Mouse (Mus musculus) heart, postnatal 0 days (tissue): ENCODE data around the gene Csdc2. TPM values are rescaled to one million over a fixed set of nuclear protein-coding genes. Genes with fewer than 3 reads are reported as not detected.
A peak's percentile ranks its signal among the peaks of the same experiment; 100 is the strongest.

Experiments
- ATAC-seq: fragments of 200-750 bp; cut with Nextera tagmentation; 2 replicates; pipeline ENCODE4 v1.8.0; 2017; ENCODE audit warnings: low read depth, moderate number of reproducible peaks, moderate library complexity; ENCODE audit not compliant: insufficient read depth
- DNase-seq: peaks from one replicate; pipeline ENCODE4 v3.0.0-alpha.2; 2016; ENCODE audit warnings: low spot score
- H3K27ac ChIP-seq: fragments of 300-500 bp; sonication (generic); 2 replicates; pipeline ENCODE4 v1.5.1; 2014; ENCODE audit warnings: low read depth, mild to moderate bottlenecking
- H3K27me3 ChIP-seq: fragments of 300-500 bp; sonication (generic); 2 replicates; pipeline ENCODE4 v1.6.1; 2014; ENCODE audit warnings: low read length, mixed read lengths; ENCODE audit not compliant: control insufficient read depth, insufficient read depth
- H3K36me3 ChIP-seq: fragments of 300-500 bp; sonication (generic); replicated peaks from 2 replicates; pipeline ENCODE4 v1.6.1; 2014; ENCODE audit warnings: low read length, mixed read lengths; ENCODE audit not compliant: control insufficient read depth, insufficient read depth
- H3K4me1 ChIP-seq: fragments of 300-500 bp; sonication (generic); 2 replicates; pipeline ENCODE4 v1.6.1; 2014; ENCODE audit warnings: antibody characterized with exemption; ENCODE audit not compliant: control insufficient read depth, insufficient read depth
- H3K4me2 ChIP-seq: fragments of 300-500 bp; sonication (generic); 2 replicates; pipeline ENCODE4 v1.6.1; 2014; ENCODE audit warnings: low read depth, mild to moderate bottlenecking, low read length, moderate library complexity
- H3K4me3 ChIP-seq: fragments of 300-500 bp; sonication (generic); 2 replicates; pipeline ENCODE4 v1.5.1; 2014; ENCODE audit warnings: low read depth, low read length
- H3K9ac ChIP-seq: fragments of 300-500 bp; sonication (generic); replicated peaks from 2 replicates; pipeline ENCODE4 v1.6.1; 2014; ENCODE audit warnings: low read depth, low read length, mixed read lengths
- H3K9me3 ChIP-seq: fragments of 300-500 bp; sonication (generic); replicated peaks from 2 replicates; pipeline ENCODE4 v1.6.1; 2016; ENCODE audit warnings: low read length; ENCODE audit not compliant: control insufficient read depth
- CTCF ChIP-seq: IDR thresholded peaks from 2 replicates; pipeline ENCODE4 v1.5.1; 2016; ENCODE audit warnings: antibody characterized with exemption, control low read depth, low read depth
- EP300 ChIP-seq: IDR thresholded peaks from 2 replicates; pipeline ENCODE4 v1.6.1; 2016; ENCODE audit warnings: antibody characterized with exemption, low read depth
- WGBS: fragments of 180-500 bp; shearing (Covaris S2); extraction: QIAGEN DNeasy Blood & Tissue Kit; methylation state at CpG from one replicate; pipeline ENCODE4 v1.1.7; 2014; 5-methylcytosine and 5-hydroxymethylcytosine counted together
- polyA plus RNA-seq: library from polyadenylated mRNA; unstranded; fragments of >200 nt; fragmentation: Nextera tagmentation; extraction: Ambion mirVana; gene quantifications from 2 replicates; pipeline ENCODE4 v1.2.1, GENCODE M21; 2015
- total RNA-seq: library from RNA; depleted of rRNA; stranded (reverse); fragments of >200 nt; gene quantifications from 2 replicates; pipeline ENCODE4 v1.2.3, GENCODE M21; 2014; ENCODE audit warnings: low replicate concordance

Gene Csdc2
- total and polyA plus RNA-seq, 2 experiments from 2014 or later = 2.8 to 7.7 TPM

DNA sequence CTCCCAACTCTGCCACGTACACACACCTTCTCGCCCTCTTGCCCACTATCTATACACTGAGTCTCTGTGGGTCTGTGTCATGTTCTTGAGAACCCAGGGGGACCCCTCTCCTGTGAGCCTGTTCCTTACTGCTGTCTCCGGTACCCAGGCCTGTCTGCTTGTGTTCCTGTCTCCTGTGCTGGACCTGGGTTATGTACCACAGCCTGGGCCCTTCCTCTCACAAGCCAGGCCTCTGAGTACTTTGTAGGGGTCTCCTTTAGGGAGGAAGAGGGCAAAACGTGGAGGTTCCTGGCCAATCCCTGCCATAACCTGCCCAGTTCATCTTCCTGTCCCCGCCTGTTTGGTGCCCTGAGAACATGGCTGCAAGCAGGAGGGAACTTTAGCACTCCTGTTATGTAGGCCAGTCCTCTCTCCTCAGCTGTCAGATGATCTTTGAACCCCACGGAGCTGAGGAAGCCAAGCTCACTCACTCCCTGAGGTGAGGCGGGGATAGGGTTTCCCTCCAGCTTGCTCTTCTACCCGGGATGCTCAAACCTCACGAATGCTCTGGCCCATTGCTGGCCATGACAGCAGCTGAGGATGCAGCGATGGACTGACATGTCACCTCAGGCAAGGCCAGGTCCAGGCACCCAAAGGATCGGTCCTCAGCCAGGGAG lies 13.0 kb downstream of the Csdc2 start:
- ATAC-seq = no peak
- Histone ChIP-seq H3K36me3 (no peaks in the 10 kb centered on the region), H3K27me3 (no peaks in the 10 kb centered on the region), H3K9me3 (no peaks in the 10 kb centered on the region), H3K4me2 (no peak overlapping the region), H3K4me3 (no peak overlapping the region), H3K4me1 (no peaks in the 10 kb centered on the region), H3K9ac (no peak overlapping the region), H3K27ac (no peak overlapping the region)
- DNase-seq = no peak
- WGBS = 71% methylated on average over 11 of the region's 11 CpGs
- TF ChIP-seq CTCF = no peak
- TF ChIP-seq EP300 = no peak

DNA sequence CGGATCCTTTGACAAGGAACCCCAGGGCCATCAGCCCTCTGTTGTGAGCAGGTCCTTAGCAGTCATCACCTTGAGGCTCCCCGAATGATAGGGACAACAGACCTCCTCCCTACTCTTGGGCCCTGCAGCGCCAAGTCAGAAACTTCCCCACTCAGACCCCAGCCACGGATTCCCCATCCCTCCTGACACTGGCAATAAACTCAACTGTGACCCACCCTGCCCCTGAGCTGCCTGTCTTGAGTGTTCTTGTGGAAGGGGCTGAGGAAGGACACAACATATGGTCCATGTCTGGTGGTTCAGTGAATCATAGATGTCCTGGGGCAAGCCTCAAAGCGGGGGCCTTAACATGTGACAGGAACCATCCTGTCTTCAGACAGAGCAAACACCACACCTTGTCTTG lies 14.2 kb downstream of the Csdc2 start:
- DNase-seq (no peak), ATAC-seq (peak; percentile 17; the same call in 1 of the 2 replicates)
- no peak overlapping the region for H3K4me2 ChIP-seq
- H3K27me3 ChIP-seq = no peaks in the 10 kb centered on the region
- no peaks in the 10 kb centered on the region for H3K4me1 ChIP-seq
- WGBS = 85% methylated on average over 5 of the region's 5 CpGs
- peaks cover 6% of the 10 kb centered on the region for H3K36me3 ChIP-seq
- H3K9me3 ChIP-seq = no peaks in the 10 kb centered on the region
- H3K9ac ChIP-seq = no peak overlapping the region
- H3K4me3 ChIP-seq = no peak overlapping the region
- TF ChIP-seq CTCF = no peak
- TF ChIP-seq EP300 = no peak
- H3K27ac ChIP-seq = no peak overlapping the region

DNA sequence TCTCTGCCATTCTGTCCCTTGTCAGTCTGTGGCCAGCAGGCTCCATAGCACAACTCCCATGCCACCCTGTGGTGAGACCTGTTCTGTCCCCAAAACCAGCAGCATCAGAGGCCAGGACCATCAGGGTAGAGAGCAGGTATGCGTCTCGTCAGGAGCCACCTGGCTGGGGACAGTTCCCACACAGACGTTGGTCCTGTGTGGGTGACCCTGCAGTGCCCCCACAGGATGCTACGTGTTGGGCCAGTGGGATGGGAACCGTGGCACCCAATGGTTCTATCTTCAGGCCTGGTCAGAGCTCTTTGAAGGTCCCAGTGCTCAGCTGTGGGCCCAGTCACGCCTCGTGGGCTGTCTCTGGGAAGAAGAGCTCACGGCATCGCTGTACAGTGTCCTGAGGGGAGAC lies 14.6 kb downstream of the Csdc2 start:
- H3K4me2 ChIP-seq = no peak overlapping the region
- H3K4me1 ChIP-seq = no peaks in the 10 kb centered on the region
- DNase-seq (no peak), ATAC-seq (no peak)
- TF ChIP-seq EP300 = no peak
- no peak for TF ChIP-seq CTCF
- H3K4me3 ChIP-seq = no peak overlapping the region
- peaks cover 11% of the 10 kb centered on the region for H3K36me3 ChIP-seq
- WGBS = 82% methylated on average over 9 of the region's 9 CpGs
- H3K27me3 ChIP-seq = no peaks in the 10 kb centered on the region
- no peak overlapping the region for H3K27ac ChIP-seq
- no peak overlapping the region for H3K9ac ChIP-seq
- H3K9me3 ChIP-seq = no peaks in the 10 kb centered on the region

DNA sequence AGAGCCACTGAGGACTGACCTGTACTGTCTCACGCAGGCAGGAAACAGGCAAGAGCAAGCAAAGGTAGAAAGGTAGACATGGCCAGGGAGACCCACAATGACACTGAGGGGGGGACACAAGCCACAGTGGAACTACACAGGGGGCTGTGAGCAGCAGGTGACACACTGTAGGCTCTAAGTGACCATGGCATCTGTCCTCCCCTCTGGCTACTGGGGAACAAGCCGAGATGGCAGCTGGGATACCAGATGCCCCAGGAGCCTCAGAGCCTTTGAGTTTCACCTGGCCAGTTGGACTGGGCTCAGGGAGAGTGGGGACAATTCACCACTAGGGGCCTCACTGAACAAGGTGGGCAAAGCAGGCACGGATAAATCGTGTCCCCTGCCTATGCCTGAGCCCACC lies 15.8 kb downstream of the Csdc2 start:
- ATAC-seq (no peak), DNase-seq (no peak)
- no peak overlapping the region for H3K9ac ChIP-seq
- H3K4me3 ChIP-seq = no peak overlapping the region
- H3K4me1 ChIP-seq = no peaks in the 10 kb centered on the region
- H3K36me3 ChIP-seq = peaks cover 11% of the 10 kb centered on the region
- WGBS = 77% methylated on average over 4 of the region's 4 CpGs
- no peaks in the 10 kb centered on the region for H3K9me3 ChIP-seq
- no peak overlapping the region for H3K4me2 ChIP-seq
- no peak overlapping the region for H3K27ac ChIP-seq
- H3K27me3 ChIP-seq = no peaks in the 10 kb centered on the region
- TF ChIP-seq CTCF (no peak), EP300 (no peak)

DNA sequence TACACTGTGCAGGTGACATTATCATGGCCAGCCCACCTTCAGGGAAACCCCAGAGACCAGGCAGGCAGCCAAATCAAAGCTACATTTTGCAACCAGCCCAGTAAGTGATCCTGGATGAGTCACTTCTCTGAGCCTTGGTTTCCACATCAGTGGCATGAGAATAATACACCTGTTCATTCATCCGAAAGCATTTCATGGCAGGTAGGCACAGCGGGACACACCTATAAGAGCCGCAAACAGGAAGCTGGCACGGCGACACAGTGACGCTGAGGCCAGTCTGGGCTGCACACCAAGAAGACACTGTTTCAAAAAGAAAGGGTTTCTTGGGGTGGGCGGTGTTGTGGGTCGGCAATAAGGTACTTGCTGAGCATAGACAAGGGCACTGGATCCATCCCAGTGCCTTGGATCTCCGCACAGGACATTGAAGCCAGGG lies 17.6 kb downstream of the Csdc2 start:
- Histone ChIP-seq H3K27ac (no peak overlapping the region), H3K36me3 (peaks cover 11% of the 10 kb centered on the region), H3K9ac (no peak overlapping the region), H3K27me3 (no peaks in the 10 kb centered on the region), H3K4me2 (no peak overlapping the region), H3K9me3 (no peaks in the 10 kb centered on the region), H3K4me3 (no peak overlapping the region), H3K4me1 (no peaks in the 10 kb centered on the region)
- TF ChIP-seq EP300 = no peak
- no peak for TF ChIP-seq CTCF
- DNase-seq = no peak
- 91% methylated on average over 9 of the region's 9 CpGs for WGBS
- ATAC-seq = no peak

DNA sequence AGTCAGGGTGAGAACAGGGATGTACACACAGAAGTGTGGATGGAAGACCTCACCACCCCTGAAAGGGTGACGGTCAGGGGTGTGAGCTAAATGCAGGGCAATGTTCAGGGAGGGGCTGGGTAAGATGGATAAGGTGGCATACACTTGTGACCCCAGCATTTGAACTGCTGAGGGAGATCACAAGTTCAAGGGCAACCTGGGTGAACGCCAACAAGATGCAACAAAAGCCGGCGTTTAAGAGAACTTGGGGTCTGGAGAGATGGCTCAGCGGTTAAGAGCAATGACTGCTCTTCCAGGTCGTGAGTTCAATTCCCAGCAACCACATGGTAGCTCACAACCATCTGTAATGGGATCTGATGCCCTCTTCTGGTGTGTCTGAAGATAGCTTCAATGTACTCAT lies 18.2 kb downstream of the Csdc2 start:
- Histone ChIP-seq H3K27me3 (no peaks in the 10 kb centered on the region), H3K36me3 (peaks cover 11% of the 10 kb centered on the region), H3K9ac (no peak overlapping the region), H3K4me1 (no peaks in the 10 kb centered on the region), H3K9me3 (no peaks in the 10 kb centered on the region), H3K4me3 (no peak overlapping the region), H3K27ac (no peak overlapping the region), H3K4me2 (no peak overlapping the region)
- no peak for DNase-seq
- 91% methylated on average over 6 of the region's 6 CpGs for WGBS
- no peak for ATAC-seq
- TF ChIP-seq EP300 (no peak), CTCF (no peak)
